Mouse (Mus musculus) lung, postnatal 0 days (tissue): Measurements from ENCODE around the gene Lmln. TPM values are rescaled to one million over a fixed set of nuclear protein-coding genes. Genes with fewer than 3 reads are reported as not detected.

ENCODE experiments used
- ATAC-seq: fragments of 200-750 bp; cut with Nextera tagmentation; 2 replicates; pipeline ENCODE4 v1.8.0; 2017; ENCODE audit warnings: moderate library complexity
- DNase-seq: peaks from one replicate; pipeline ENCODE4 v3.0.0-alpha.2; 2016; ENCODE audit warnings: low spot score
- H3K27ac ChIP-seq: fragments of 300-500 bp; sonication (generic); 2 replicates; pipeline ENCODE4 v1.5.1; 2014; ENCODE audit warnings: antibody characterized with exemption, mild to moderate bottlenecking, low read length, mixed read lengths
- H3K27me3 ChIP-seq: fragments of 300-500 bp; sonication (generic); replicated peaks from 2 replicates; pipeline ENCODE4 v1.6.1; 2014; ENCODE audit warnings: low read length, mixed read lengths; ENCODE audit not compliant: insufficient read depth
- H3K36me3 ChIP-seq: fragments of 300-500 bp; sonication (generic); 2 replicates; pipeline ENCODE4 v1.6.1; 2014; ENCODE audit warnings: low read length, mixed read lengths; ENCODE audit not compliant: insufficient read depth
- H3K4me1 ChIP-seq: fragments of 300-500 bp; sonication (generic); 2 replicates; pipeline ENCODE4 v1.6.1; 2014; ENCODE audit warnings: antibody characterized with exemption, low read depth, low read length, mixed read lengths; ENCODE audit not compliant: insufficient read depth
- H3K4me2 ChIP-seq: fragments of 300-500 bp; sonication (generic); replicated peaks from 2 replicates; pipeline ENCODE4 v1.6.1; 2014; ENCODE audit warnings: low read depth, mild to moderate bottlenecking, low read length, moderate library complexity, mixed read lengths
- H3K4me3 ChIP-seq: fragments of 300-500 bp; sonication (generic); 2 replicates; pipeline ENCODE4 v1.5.1; 2014; ENCODE audit warnings: low read depth, low read length
- H3K9ac ChIP-seq: fragments of 300-500 bp; sonication (generic); replicated peaks from 2 replicates; pipeline ENCODE4 v1.6.1; 2014; ENCODE audit warnings: low read depth, mild to moderate bottlenecking
- H3K9me3 ChIP-seq: fragments of 300-500 bp; sonication (generic); 2 replicates; pipeline ENCODE4 v1.6.1; 2016; ENCODE audit warnings: low read length, mixed read lengths
- CTCF ChIP-seq: IDR thresholded peaks from 2 replicates; pipeline ENCODE4 v1.5.1; 2016; ENCODE audit warnings: antibody characterized with exemption, mild to moderate bottlenecking
- EP300 ChIP-seq: IDR thresholded peaks from 2 replicates; pipeline ENCODE4 v1.6.1; 2016; ENCODE audit warnings: antibody characterized with exemption, mild to moderate bottlenecking, control low read depth
- WGBS: fragments of 180-500 bp; shearing (Covaris S2); extraction: QIAGEN DNeasy Blood & Tissue Kit; methylation state at CpG from one replicate; pipeline ENCODE4 v1.1.7; 2014; 5-methylcytosine and 5-hydroxymethylcytosine counted together
- polyA plus RNA-seq: library from polyadenylated mRNA; unstranded; fragments of >200 nt; fragmentation: Nextera tagmentation; extraction: Ambion mirVana; gene quantifications from 2 replicates; pipeline ENCODE4 v1.2.1, GENCODE M21; 2015

The Lmln gene
- polyA plus RNA-seq, 1 experiment from 2014 or later, result 1.1 TPM

DNA sequence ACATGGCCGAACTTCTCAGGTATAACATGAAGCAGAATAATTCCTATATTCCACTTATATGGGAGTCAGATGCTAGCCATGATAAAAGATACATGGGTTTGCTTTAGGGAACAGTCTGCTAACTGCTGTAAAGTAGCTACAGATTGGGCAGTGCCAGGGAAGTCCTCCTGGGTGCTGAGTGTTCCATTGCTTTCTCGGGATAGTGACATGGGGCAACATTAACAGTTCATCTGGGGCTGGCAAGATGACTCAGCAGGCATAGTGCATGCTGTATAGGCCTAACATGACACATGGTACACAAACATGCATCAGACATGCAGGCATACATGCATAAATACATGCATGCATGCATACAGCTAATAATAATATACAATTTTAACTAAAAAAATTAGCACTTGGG is 21.7 kb downstream of the Lmln start:
- Histone ChIP-seq H3K4me3 (no peak overlapping the region), H3K27me3 (no peaks in the 10 kb centered on the region), H3K9me3 (no peaks in the 10 kb centered on the region), H3K4me1 (no peaks in the 10 kb centered on the region), H3K9ac (no peak overlapping the region), H3K27ac (no peak overlapping the region), H3K4me2 (no peak overlapping the region), H3K36me3 (no peaks in the 10 kb centered on the region)
- ATAC-seq, result no peak
- DNase-seq, result no peak
- 80% methylated on average over 2 of the region's 2 CpGs for WGBS
- TF ChIP-seq EP300, result no peak
- no peak for TF ChIP-seq CTCF

DNA sequence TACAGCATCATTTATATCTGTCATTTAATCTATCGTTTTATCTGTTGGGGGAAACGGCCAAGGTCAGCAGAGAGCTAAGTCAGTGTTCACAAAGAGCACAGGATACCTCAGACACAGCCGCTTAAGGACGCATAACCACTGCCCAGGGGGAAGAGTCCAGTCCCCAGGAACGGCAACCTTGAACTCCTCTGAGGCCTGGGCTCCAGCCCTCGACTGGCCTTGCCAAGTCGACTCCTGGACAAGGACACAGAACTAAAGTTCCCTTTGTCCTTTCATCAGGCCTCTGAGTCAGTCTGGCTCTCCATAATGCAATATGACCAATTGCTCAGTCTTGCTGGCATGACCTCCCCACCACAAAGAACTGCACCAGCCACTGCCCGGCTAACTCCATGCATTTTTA is 23.3 kb downstream of the Lmln start:
- 63% methylated on average over 8 of the region's 8 CpGs for WGBS
- ATAC-seq (no peak), DNase-seq (no peak)
- Histone ChIP-seq H3K4me1 (no peaks in the 10 kb centered on the region), H3K9me3 (no peaks in the 10 kb centered on the region), H3K36me3 (no peaks in the 10 kb centered on the region), H3K4me2 (no peak overlapping the region), H3K9ac (no peak overlapping the region), H3K27me3 (no peaks in the 10 kb centered on the region), H3K27ac (no peak overlapping the region), H3K4me3 (no peak overlapping the region)
- TF ChIP-seq EP300, result no peak

DNA sequence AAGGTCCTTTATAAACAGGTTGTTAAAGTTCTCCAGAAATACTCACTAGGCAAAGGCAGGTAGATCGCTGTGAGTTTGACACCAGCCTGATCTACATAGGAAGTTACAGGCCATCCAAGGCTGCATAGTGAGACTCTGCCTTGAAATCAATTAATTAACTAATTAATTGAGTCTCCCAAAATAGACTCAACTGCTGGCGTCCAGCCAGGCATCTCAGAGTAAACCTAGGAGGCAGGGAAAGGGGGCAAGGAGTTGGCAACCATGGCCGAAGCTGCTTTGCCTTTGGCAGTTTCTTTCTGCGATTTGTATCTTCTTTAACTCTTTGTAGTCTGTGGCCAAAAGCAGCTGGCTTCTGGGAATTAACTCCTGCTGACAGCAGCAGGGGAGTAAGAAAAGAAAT is 51.4 kb downstream of the Lmln start:
- Histone ChIP-seq H3K36me3 (no peaks in the 10 kb centered on the region), H3K27me3 (no peaks in the 10 kb centered on the region), H3K4me1 (no peaks in the 10 kb centered on the region), H3K4me2 (no peak overlapping the region), H3K27ac (no peak overlapping the region), H3K9me3 (no peaks in the 10 kb centered on the region), H3K4me3 (no peak overlapping the region), H3K9ac (no peak overlapping the region)
- no peak for ATAC-seq
- 56% methylated on average over 4 of the region's 4 CpGs for WGBS
- no peak for DNase-seq
- TF ChIP-seq CTCF, result no peak
- TF ChIP-seq EP300, result no peak

DNA sequence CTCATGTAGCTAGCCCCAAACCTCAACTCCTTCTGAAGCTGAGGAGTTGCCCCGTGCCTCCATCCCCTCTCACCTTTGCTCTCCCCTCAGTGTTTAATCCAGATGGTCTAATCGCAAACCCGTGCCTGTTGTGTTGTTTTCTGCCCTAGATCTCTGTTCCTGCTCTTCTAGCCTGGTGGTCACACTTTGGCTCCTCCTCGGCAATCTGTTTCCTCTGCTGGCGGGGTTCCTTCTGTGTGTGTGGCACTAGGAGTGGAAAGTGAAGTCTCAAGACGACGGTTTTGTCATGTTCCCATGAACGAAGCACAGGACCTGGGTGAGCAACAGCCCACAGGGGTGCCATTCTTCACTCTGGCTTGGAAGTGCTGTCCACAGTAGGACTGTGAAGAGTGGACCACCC is 61.1 kb downstream of the Lmln start:
- Histone ChIP-seq H3K4me1 (no peaks in the 10 kb centered on the region), H3K4me2 (no peak overlapping the region), H3K9ac (no peak overlapping the region), H3K27me3 (no peaks in the 10 kb centered on the region), H3K9me3 (no peaks in the 10 kb centered on the region), H3K27ac (no peak overlapping the region), H3K36me3 (no peaks in the 10 kb centered on the region), H3K4me3 (no peak overlapping the region)
- TF ChIP-seq EP300 (no peak), CTCF (no peak)
- DNase-seq (no peak), ATAC-seq (no peak)
- WGBS, result 61% methylated on average over 8 of the region's 8 CpGs

DNA sequence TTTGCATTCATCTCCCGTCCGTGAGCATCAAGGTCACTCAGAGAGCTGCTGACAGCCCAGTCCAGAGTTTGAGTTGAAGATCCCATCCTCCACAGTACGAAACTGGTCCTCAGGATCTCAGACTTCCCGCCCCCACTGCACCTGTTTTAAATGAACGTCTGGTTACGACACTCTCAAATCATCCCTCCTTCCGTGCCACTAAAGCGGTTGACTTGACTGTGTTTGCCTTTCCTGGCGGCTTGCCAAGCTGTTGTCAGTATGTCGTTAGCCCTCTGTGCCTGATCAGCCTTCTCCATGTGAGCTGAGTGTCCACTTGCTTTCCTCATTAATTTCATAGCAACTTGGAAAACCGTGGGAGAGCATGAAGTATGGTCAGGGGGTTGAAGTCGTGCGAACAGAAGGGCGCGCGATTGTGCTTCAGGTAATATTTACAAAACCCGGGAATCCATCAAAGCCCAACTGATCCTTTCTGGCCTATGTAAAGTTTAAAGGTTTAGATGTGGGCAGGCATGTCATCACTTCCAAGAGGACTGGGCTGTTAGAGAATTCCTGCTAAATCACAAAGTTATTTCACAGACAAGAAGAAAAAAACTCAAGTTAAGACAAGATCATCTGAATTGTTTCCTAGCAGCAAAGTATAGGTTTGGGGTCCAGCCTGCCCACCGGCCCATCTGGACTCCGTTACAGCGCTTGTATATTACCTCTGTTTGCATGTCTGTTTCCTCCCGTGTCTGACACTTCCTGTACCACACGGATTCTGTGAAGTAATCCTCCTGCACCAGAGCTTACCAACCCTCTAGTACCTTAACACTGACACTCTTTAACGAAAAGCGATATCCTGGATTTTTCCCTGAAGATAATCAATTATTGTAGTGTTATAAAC is 61.9 kb downstream of the Lmln start:
- TF ChIP-seq CTCF (no peak), EP300 (no peak)
- ATAC-seq (no peak), DNase-seq (peak; percentile 61)
- 48% methylated on average over 24 of the region's 24 CpGs for WGBS
- H3K4me1 ChIP-seq, result no peaks in the 10 kb centered on the region
- H3K27ac ChIP-seq, result no peak overlapping the region
- H3K4me3 ChIP-seq, result no peak overlapping the region
- H3K4me2 ChIP-seq, result no peak overlapping the region
- no peaks in the 10 kb centered on the region for H3K27me3 ChIP-seq
- H3K9ac ChIP-seq, result no peak overlapping the region
- H3K36me3 ChIP-seq, result no peaks in the 10 kb centered on the region
- H3K9me3 ChIP-seq, result no peaks in the 10 kb centered on the region

DNA sequence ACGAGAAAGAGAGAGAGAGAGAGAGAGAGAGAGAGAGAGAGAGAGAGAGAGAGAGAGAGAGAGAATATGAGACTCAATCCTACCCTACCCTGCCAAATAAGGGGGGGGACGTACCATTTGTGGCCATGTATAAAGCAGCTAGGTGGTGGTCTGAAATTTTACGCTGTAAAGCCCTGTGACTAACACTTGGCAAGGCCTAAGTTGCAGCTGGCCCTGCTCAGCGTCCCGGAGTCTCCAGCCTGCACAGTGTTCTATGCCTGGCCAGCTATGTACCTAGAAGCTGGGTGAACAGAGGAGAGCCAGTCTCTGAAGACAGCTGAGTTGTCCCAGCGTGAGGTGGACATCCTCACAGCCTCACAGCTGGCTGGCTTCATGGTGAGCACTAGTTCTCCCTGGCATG is 64.7 kb downstream of the Lmln start:
- Histone ChIP-seq H3K9ac (no peak overlapping the region), H3K36me3 (no peaks in the 10 kb centered on the region), H3K9me3 (no peaks in the 10 kb centered on the region), H3K27me3 (no peaks in the 10 kb centered on the region), H3K4me3 (no peak overlapping the region), H3K27ac (no peak overlapping the region), H3K4me1 (no peaks in the 10 kb centered on the region), H3K4me2 (no peak overlapping the region)
- TF ChIP-seq EP300, result no peak
- TF ChIP-seq CTCF, result no peak
- DNase-seq (no peak), ATAC-seq (no peak)
- WGBS, result 64% methylated on average over 6 of the region's 6 CpGs
